Mouse (Mus musculus): ENCODE measurements around the gene Mettl6. TPM values are rescaled to one million over a fixed set of nuclear protein-coding genes. Genes with fewer than 3 reads are reported as not detected.
"Not testable (repeated sequence)": the region's sequence is repeated elsewhere in the genome, so short reads cannot be mapped to it uniquely, and the experiment has no call there.

Mettl6 gene
- total RNA-seq, 2 experiments from 2014 or later, result 27.2 to 28.6 TPM

- no peak for DNase-seq (ENCODE audit: extremely low spot score in 1 of 2, low spot score in 1 of 2)
Measured at GRCm38 (mm10) chr14:31482417-31482816, 12.4 kb downstream of the Mettl6 start.

- DNase-seq (ENCODE audit: extremely low spot score in 1 of 2, low spot score in 1 of 2), result no peak
Measured at GRCm38 (mm10) chr14:31473297-31473696, 21.5 kb downstream of the Mettl6 start.

- DNase-seq (ENCODE audit: extremely low spot score in 1 of 2, low spot score in 1 of 2), result peak in 1 of 2 experiments; percentile 72
Measured at GRCm38 (mm10) chr14:31472451-31473061, 22.3 kb downstream of the Mettl6 start.

- no peak for DNase-seq (ENCODE audit: extremely low spot score in 1 of 2, low spot score in 1 of 2)
Measured at GRCm38 (mm10) chr14:31469711-31470110, 25.1 kb downstream of the Mettl6 start.

- DNase-seq (ENCODE audit: extremely low spot score in 1 of 2, low spot score in 1 of 2), result no peak
Measured at GRCm38 (mm10) chr14:31464176-31464575, 30.7 kb downstream of the Mettl6 start.

GRCm38 (mm10) chr14:31462886-31463285 lies 32.0 kb downstream of the Mettl6 start:
- no peak for DNase-seq (ENCODE audit: extremely low spot score in 1 of 2, low spot score in 1 of 2)

GRCm38 (mm10) chr14:31462226-31462625 lies 32.6 kb downstream of the Mettl6 start:
- not testable (repeated sequence) for DNase-seq (ENCODE audit: extremely low spot score in 1 of 2, low spot score in 1 of 2)

GRCm38 (mm10) chr14:31458006-31458405 lies 36.8 kb downstream of the Mettl6 start:
- no peak for DNase-seq (ENCODE audit: extremely low spot score in 1 of 2, low spot score in 1 of 2)

- no peak for DNase-seq (ENCODE audit: extremely low spot score in 1 of 2, low spot score in 1 of 2)
Measured at GRCm38 (mm10) chr14:31456064-31456721, 38.6 kb downstream of the Mettl6 start.

GRCm38 (mm10) chr14:31454849-31455566 lies 39.8 kb downstream of the Mettl6 start:
- DNase-seq (ENCODE audit: extremely low spot score in 1 of 2, low spot score in 1 of 2), result no peak

GRCm38 (mm10) chr14:31453946-31454345 lies 40.9 kb downstream of the Mettl6 start:
- not testable (repeated sequence) for DNase-seq (ENCODE audit: extremely low spot score in 1 of 2, low spot score in 1 of 2)

- no peak for DNase-seq (ENCODE audit: extremely low spot score in 1 of 2, low spot score in 1 of 2)
Measured at GRCm38 (mm10) chr14:31448994-31449393, 45.8 kb downstream of the Mettl6 start.

GRCm38 (mm10) chr14:31443616-31444015 lies 51.2 kb downstream of the Mettl6 start:
- DNase-seq (ENCODE audit: extremely low spot score in 1 of 2, low spot score in 1 of 2), result no peak

- DNase-seq (ENCODE audit: extremely low spot score in 1 of 2, low spot score in 1 of 2), result no peak
Measured at GRCm38 (mm10) chr14:31440725-31441124, 54.1 kb downstream of the Mettl6 start.

GRCm38 (mm10) chr14:31440230-31440629 lies 54.6 kb downstream of the Mettl6 start:
- no peak for DNase-seq (ENCODE audit: extremely low spot score in 1 of 2, low spot score in 1 of 2)

GRCm38 (mm10) chr14:31439279-31439678 lies 55.6 kb downstream of the Mettl6 start:
- no peak for DNase-seq (ENCODE audit: extremely low spot score in 1 of 2, low spot score in 1 of 2)

GRCm38 (mm10) chr14:31437826-31438529 lies 56.9 kb downstream of the Mettl6 start:
- no peak for DNase-seq (ENCODE audit: extremely low spot score in 1 of 2, low spot score in 1 of 2)

GRCm38 (mm10) chr14:31435930-31436693 lies 58.7 kb downstream of the Mettl6 start, which contains the start of gene Sh3bp5:
Gene Sh3bp5, minus strand, starts transcription at chr14:31436078.
- DNase-seq (ENCODE audit: extremely low spot score in 1 of 2, low spot score in 1 of 2), result peak; percentile 91 to 94

- DNase-seq (ENCODE audit: extremely low spot score in 1 of 2, low spot score in 1 of 2), result peak; percentile 40 to 63
Measured at GRCm38 (mm10) chr14:31435018-31435915, 59.6 kb downstream of the Mettl6 start.
